Mouse (Mus musculus): ENCODE results near the gene Homer3.

Gene Homer3

GRCm38 (mm10) chr8:70332878-70333202, 50.2 kb downstream of the Homer3 start:
- no peak for DNase-seq (ENCODE audit: low spot score in 2 of 2)

- no peak for DNase-seq (ENCODE audit: low spot score in 2 of 2)
Measured at GRCm38 (mm10) chr8:70338931-70339330, 56.3 kb downstream of the Homer3 start.

GRCm38 (mm10) chr8:70340659-70341058, 58.0 kb downstream of the Homer3 start:
- no peak for DNase-seq (ENCODE audit: low spot score in 2 of 2)

- no peak for DNase-seq (ENCODE audit: low spot score in 2 of 2)
Measured at GRCm38 (mm10) chr8:70342007-70342406, 59.4 kb downstream of the Homer3 start.

GRCm38 (mm10) chr8:70343076-70343475, 60.4 kb downstream of the Homer3 start:
- DNase-seq (ENCODE audit: low spot score in 2 of 2) = no peak

GRCm38 (mm10) chr8:70343696-70344095, 61.1 kb downstream of the Homer3 start:
- peak in 1 of 2 experiments; percentile 51 for DNase-seq (ENCODE audit: low spot score in 2 of 2)

Data from left cerebral cortex, adult 9 months (tissue).